Mouse (Mus musculus) urinary bladder, postnatal 4 days (tissue): ENCODE results near the gene Fbxw13.
"Not testable (repeated sequence)": the region's sequence is repeated elsewhere in the genome, so short reads cannot be mapped to it uniquely, and the experiment has no call there.

ENCODE experiments used
- DNase-seq, 2 experiments: peaks; one replicate each; pipeline ENCODE4 v3.0.0; 2021 to 2022; ENCODE audit warnings: low spot score in 2 of 2

Fbxw13 gene

DNA sequence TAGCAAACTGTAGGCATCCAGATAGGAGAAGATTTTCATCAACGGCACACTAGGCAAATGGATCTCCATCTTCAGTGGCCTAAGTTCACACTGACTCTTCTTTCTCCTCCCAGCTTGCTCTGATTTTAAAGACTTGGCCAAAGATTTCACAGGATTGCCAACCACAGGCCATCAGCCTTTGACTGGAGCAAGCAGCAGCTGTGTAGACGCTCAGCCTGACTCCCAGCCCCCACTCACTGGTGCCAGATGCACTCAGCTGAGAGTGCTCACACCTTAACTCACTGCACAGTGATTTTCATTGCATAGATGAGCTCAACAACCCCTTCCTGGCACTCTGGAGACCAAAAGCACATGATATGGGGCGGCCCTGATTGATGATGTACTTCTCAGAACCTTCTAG lies at the start of gene Fbxw13:
TSS of gene Fbxw13 (minus strand) at position 101 of the 400 bp plus-strand sequence.
- DNase-seq: not testable (repeated sequence)

- DNase-seq: no peak
Measured at GRCm38 (mm10) chr9:109234654-109235053, 38.9 kb upstream of the Fbxw13 start, which contains the start of gene Fbxw20. Gene Fbxw20, minus strand, starts transcription at chr9:109234754.

- DNase-seq: no peak
Measured at GRCm38 (mm10) chr9:109218449-109218848, 22.7 kb upstream of the Fbxw13 start.

DNA sequence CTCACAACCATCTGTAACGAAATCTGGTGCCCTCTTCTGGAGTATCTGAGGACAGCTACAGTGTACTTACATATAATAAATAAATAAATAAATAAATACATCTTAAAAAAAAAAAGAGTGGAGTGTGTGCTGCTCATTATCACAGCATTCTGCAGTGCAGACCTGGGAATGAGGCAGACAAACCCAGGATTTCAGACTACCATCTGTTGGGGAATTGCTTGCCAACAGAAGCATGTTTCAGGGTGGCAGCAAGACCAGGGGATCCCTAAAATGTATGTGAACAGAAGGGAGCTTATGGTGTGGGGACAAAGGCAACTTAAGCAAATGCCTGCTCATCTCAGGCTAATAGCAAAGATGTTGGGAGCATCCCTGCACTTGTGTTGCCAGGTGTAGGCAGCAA lies 5.6 kb upstream of the Fbxw13 start:
- DNase-seq: not testable (repeated sequence)

GRCm38 (mm10) chr9:109200349-109200748 lies 4.6 kb upstream of the Fbxw13 start:
- DNase-seq: no peak

- DNase-seq: no peak
Measured at GRCm38 (mm10) chr9:109199353-109199752, 3.6 kb upstream of the Fbxw13 start.

DNA sequence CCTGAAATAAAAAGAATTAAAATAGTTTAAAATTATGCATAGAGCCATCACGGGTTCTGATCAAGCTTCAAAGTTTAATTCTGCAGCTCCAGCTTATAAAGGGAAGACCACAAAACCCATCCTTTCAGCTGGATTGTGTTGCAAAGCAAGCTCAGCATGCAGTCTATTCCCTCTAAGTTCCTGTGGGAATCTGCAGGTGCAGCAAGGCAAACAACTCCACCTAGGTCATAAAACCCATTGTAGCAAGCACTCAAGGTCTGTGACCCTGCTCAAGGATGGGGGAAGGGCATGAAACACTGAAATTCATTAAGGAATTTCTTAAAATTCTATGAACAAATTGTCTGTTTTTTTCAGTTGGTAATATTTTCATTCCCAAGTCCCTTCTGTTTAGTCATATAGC lies 18.6 kb downstream of the Fbxw13 start:
- DNase-seq: no peak

DNA sequence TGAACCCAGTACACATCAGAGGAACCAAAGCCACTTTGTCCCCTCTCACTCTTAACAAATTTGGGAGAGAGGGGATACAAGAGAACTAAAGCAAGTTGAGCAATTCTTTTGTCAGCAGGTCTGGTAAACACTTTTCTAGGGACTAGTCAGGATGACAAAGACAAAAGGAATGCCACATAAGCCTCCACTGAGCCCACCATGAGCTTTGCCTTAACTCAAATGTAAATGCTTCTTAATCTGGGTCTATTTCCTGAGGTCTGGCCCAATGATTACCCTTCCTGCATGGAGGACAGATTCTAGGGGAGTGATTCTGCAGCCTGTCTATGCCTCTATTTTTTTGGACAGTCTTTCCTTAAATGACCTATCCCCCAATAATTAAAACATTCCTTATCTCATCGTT lies 19.5 kb downstream of the Fbxw13 start:
- no peak for DNase-seq

- no peak for DNase-seq
Measured at GRCm38 (mm10) chr9:109167316-109167715, 28.5 kb downstream of the Fbxw13 start.

DNA sequence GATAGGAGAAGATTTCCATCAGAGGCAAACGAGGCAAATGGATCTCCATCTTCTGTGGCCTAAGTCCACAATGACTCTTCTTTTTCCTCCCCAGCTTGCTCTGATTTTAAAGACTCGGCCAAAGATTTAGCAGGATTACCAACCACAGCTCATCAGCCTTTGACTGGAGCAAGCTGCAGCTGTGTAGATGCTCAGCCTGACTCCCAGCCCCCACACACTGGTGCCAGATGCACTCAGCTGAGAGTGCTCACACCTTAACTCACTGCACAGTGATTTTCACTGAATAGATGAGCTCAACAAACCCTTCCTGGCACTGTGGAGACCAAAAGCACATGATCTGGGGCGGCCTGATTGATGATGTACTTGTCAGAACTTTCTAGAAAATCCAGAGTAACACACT lies 33.8 kb downstream of the Fbxw13 start, which contains the start of gene Fbxw21:
TSS of gene Fbxw21 (minus strand) at position 101 of the 400 bp plus-strand sequence.
- DNase-seq: no peak

GRCm38 (mm10) chr9:109140414-109140813 lies 55.4 kb downstream of the Fbxw13 start:
- DNase-seq: peak in 1 of 2 experiments; percentile 16

DNA sequence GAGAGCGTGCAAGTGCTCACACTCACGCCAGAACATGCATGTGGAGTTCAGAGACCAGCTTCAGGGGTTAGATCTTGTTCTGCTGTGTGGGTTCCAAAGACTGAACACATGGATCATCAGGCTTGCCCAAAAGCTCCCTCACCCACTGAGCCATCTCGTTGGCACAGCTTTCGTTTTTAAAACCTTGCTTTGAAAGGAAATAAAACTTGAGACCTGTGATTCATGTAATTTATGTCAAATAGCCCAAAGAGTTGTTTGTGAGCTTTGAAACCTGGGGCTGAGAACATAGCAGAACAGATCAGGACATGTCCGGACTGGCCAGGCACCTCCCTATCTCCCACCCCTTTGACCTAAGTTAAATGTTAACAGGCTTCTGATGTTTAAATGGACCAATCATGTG lies 65.7 kb downstream of the Fbxw13 start:
- no peak for DNase-seq
